Mouse (Mus musculus) small intestine, adult 2 months (tissue): ENCODE data around the gene Vps13d.

Experiments
- CTCF ChIP-seq: fragments of 200-500 bp; IDR thresholded peaks from 2 replicates; pipeline ENCODE4 v1.5.1; 2012; ENCODE audit warnings: low read depth, mild to moderate bottlenecking, control low read depth, inconsistent platforms, low read length, moderate library complexity, mixed read lengths; ENCODE audit not compliant: insufficient replicate concordance, insufficient read length; ENCODE audit errors: extremely low read depth
- POLR2A ChIP-seq: fragments of 200-500 bp; IDR thresholded peaks from 2 replicates; pipeline ENCODE4 v1.6.1; 2012; ENCODE audit warnings: low read depth, mild to moderate bottlenecking, control low read depth, inconsistent platforms, low read length, moderate library complexity

GRCm38 (mm10) chr4:144980811-144981551 is 213.8 kb downstream of the Vps13d start:
- no peak for TF ChIP-seq CTCF
- TF ChIP-seq POLR2A: no peak
